Mouse (Mus musculus) right cerebral cortex, postnatal 25 days (tissue): ENCODE measurements around the gene Dnajb14.
"Not testable (repeated sequence)": the region's sequence is repeated elsewhere in the genome, so short reads cannot be mapped to it uniquely, and the experiment has no call there.

Experiments
- DNase-seq: peaks from one replicate; pipeline ENCODE4 v3.0.0; 2022

Gene Dnajb14

GRCm38 (mm10) chr3:137919398-137919797, 51.9 kb downstream of the Dnajb14 start:
- no peak for DNase-seq

- no peak for DNase-seq
Observed at GRCm38 (mm10) chr3:137920594-137920993, 53.1 kb downstream of the Dnajb14 start.

- no peak for DNase-seq
Observed at GRCm38 (mm10) chr3:137927010-137927409, 59.5 kb downstream of the Dnajb14 start.

GRCm38 (mm10) chr3:137929940-137930339, 62.5 kb downstream of the Dnajb14 start:
- no peak for DNase-seq

GRCm38 (mm10) chr3:137932748-137933147, 65.3 kb downstream of the Dnajb14 start:
- DNase-seq = no peak

GRCm38 (mm10) chr3:137933986-137934385, 66.5 kb downstream of the Dnajb14 start:
- no peak for DNase-seq

GRCm38 (mm10) chr3:137935570-137936525, 68.4 kb downstream of the Dnajb14 start:
- no peak for DNase-seq

GRCm38 (mm10) chr3:137936541-137936940, 69.1 kb downstream of the Dnajb14 start:
- DNase-seq = no peak

- DNase-seq = no peak
Observed at GRCm38 (mm10) chr3:137938608-137939007, 71.1 kb downstream of the Dnajb14 start.

GRCm38 (mm10) chr3:137940757-137941156, 73.3 kb downstream of the Dnajb14 start:
- DNase-seq = no peak

- DNase-seq = no peak
Observed at GRCm38 (mm10) chr3:137941555-137941954, 74.1 kb downstream of the Dnajb14 start.

GRCm38 (mm10) chr3:137942098-137942622, 74.7 kb downstream of the Dnajb14 start:
- no peak for DNase-seq

GRCm38 (mm10) chr3:137943737-137944154, 76.3 kb downstream of the Dnajb14 start:
- no peak for DNase-seq

- no peak for DNase-seq
Observed at GRCm38 (mm10) chr3:137946827-137947226, 79.4 kb downstream of the Dnajb14 start.

- no peak for DNase-seq
Observed at GRCm38 (mm10) chr3:137947525-137947924, 80.0 kb downstream of the Dnajb14 start.

- DNase-seq = no peak
Observed at GRCm38 (mm10) chr3:137950191-137950885, 82.9 kb downstream of the Dnajb14 start.

- not testable (repeated sequence) for DNase-seq
Observed at GRCm38 (mm10) chr3:137951302-137951701, 83.8 kb downstream of the Dnajb14 start.

GRCm38 (mm10) chr3:137951819-137952218, 84.3 kb downstream of the Dnajb14 start:
- no peak for DNase-seq

- peak; percentile 35 for DNase-seq
Observed at GRCm38 (mm10) chr3:137952225-137952913, 84.9 kb downstream of the Dnajb14 start.

GRCm38 (mm10) chr3:137952914-137953880, 85.7 kb downstream of the Dnajb14 start:
- peak; percentile 44 for DNase-seq

- DNase-seq = no peak
Observed at GRCm38 (mm10) chr3:137954256-137954916, 86.9 kb downstream of the Dnajb14 start.
